Mouse (Mus musculus): ENCODE data around the gene Zswim1. TPM values are rescaled to one million over a fixed set of nuclear protein-coding genes. Genes with fewer than 3 reads are reported as not detected.

Zswim1 gene
- polyA plus RNA-seq, 1 experiment from 2014 or later, result 4.1 TPM

DNA sequence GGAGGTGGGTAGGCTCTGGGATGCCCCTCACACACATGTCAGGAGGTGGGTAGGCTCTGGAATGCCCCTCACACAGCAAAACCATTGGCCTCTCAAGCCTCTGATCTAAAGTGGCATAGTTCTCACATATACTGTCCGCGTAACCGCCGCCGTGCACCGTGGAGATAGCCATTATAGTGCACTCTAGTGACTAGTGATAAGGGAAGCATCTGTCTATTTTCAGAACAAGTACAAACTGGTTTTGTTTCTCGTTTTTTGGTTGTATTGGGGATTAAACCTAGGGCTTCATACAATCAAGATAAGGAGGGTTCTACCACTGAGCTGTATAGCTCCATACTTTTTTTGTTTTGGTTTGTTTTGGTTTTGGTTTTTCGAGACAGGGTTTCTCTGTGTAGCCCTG is 6.7 kb upstream of the Zswim1 start:
- Histone ChIP-seq H3K36me3 (ENCODE audit: control insufficient read depth, insufficient read depth) (peaks cover 5% of the 10 kb centered on the region; the same call in 1 of the 2 replicates), H3K27me3 (ENCODE audit: control insufficient read depth, insufficient read depth, low read depth, low read length) (no peaks in the 10 kb centered on the region), H3K4me3 (ENCODE audit: low read depth, low read length) (no peak overlapping the region), H3K4me2 (ENCODE audit: low read depth, low read length) (no peak overlapping the region), H3K9ac (ENCODE audit: low read depth, low read length) (no peak overlapping the region), H3K4me1 (ENCODE audit: control insufficient read depth, low read depth, low read length) (peaks cover 15% of the 10 kb centered on the region), H3K27ac (ENCODE audit: low read length) (no peak overlapping the region), H3K9me3 (replicated peaks; ENCODE audit: control insufficient read depth, low read length) (no peaks in the 10 kb centered on the region)
- peak; percentile 84 for ATAC-seq (ENCODE audit: low read depth)
- 44% methylated on average over 8 of the region's 8 CpGs for WGBS (ENCODE audit: insufficient replicate concordance)

GRCm38 (mm10) chr2:164817206-164817605 is 5.3 kb upstream of the Zswim1 start:
- no peak overlapping the region for H3K27ac ChIP-seq (ENCODE audit: low read length)
- no peaks in the 10 kb centered on the region for H3K9me3 ChIP-seq (replicated peaks; ENCODE audit: control insufficient read depth, low read length)
- peaks cover 11% of the 10 kb centered on the region; the same call in 1 of the 2 replicates for H3K36me3 ChIP-seq (ENCODE audit: control insufficient read depth, insufficient read depth)
- ATAC-seq (ENCODE audit: low read depth), result no peak
- H3K9ac ChIP-seq (ENCODE audit: low read depth, low read length), result no peak overlapping the region
- H3K27me3 ChIP-seq (ENCODE audit: control insufficient read depth, insufficient read depth, low read depth, low read length), result no peaks in the 10 kb centered on the region
- 66% methylated on average over 6 of the region's 6 CpGs for WGBS (ENCODE audit: insufficient replicate concordance)
- H3K4me3 ChIP-seq (ENCODE audit: low read depth, low read length), result no peak overlapping the region
- peaks cover 15% of the 10 kb centered on the region for H3K4me1 ChIP-seq (ENCODE audit: control insufficient read depth, low read depth, low read length)
- no peak overlapping the region for H3K4me2 ChIP-seq (ENCODE audit: low read depth, low read length)

- no peaks in the 10 kb centered on the region for H3K27me3 ChIP-seq (ENCODE audit: control insufficient read depth, insufficient read depth, low read depth, low read length)
- H3K4me3 ChIP-seq (ENCODE audit: low read depth, low read length), result no peak overlapping the region
- no peak for ATAC-seq (ENCODE audit: low read depth)
- H3K4me1 ChIP-seq (ENCODE audit: control insufficient read depth, low read depth, low read length), result peaks cover 18% of the 10 kb centered on the region
- H3K36me3 ChIP-seq (ENCODE audit: control insufficient read depth, insufficient read depth), result peaks cover 11% of the 10 kb centered on the region; the same call in 1 of the 2 replicates
- H3K9me3 ChIP-seq (replicated peaks; ENCODE audit: control insufficient read depth, low read length), result no peaks in the 10 kb centered on the region
- no peak overlapping the region for H3K4me2 ChIP-seq (ENCODE audit: low read depth, low read length)
- no peak overlapping the region for H3K9ac ChIP-seq (ENCODE audit: low read depth, low read length)
- WGBS (ENCODE audit: insufficient replicate concordance), result 73% methylated on average over 5 of the region's 5 CpGs
- H3K27ac ChIP-seq (ENCODE audit: low read length), result no peak overlapping the region
These were observed 4.8 kb upstream of the Zswim1 start for GRCm38 (mm10) chr2:164817703-164818102.

DNA sequence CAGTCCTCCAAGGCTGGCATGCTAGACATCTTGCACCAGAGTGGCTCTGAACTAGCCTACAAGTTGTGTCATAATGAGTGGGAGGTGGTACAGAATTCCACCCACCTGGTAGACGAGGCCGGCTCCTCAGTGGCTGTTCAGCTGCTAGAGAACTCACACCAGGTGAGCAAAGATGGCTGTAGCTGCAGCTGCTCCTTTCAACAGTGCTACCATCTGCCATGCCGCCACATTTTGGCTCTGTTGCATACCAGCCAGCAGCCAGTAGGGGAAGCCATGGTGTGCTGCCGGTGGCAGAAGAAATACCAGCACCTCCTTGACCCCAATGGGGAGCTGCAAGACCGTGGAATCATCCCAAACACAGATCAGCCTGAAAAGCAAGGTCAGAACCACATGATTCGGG is 1.4 kb upstream of the Zswim1 start:
- Histone ChIP-seq H3K9me3 (replicated peaks; ENCODE audit: control insufficient read depth, low read length) (no peaks in the 10 kb centered on the region), H3K9ac (ENCODE audit: low read depth, low read length) (no peak overlapping the region), H3K4me1 (ENCODE audit: control insufficient read depth, low read depth, low read length) (peaks cover 17% of the 10 kb centered on the region), H3K4me3 (ENCODE audit: low read depth, low read length) (no peak overlapping the region), H3K4me2 (ENCODE audit: low read depth, low read length) (no peak overlapping the region), H3K27ac (ENCODE audit: low read length) (no peak overlapping the region), H3K36me3 (ENCODE audit: control insufficient read depth, insufficient read depth) (peaks cover 21% of the 10 kb centered on the region), H3K27me3 (ENCODE audit: control insufficient read depth, insufficient read depth, low read depth, low read length) (no peaks in the 10 kb centered on the region)
- no peak for ATAC-seq (ENCODE audit: low read depth)
- WGBS (ENCODE audit: insufficient replicate concordance), result 79% methylated on average over 6 of the region's 6 CpGs

- WGBS (ENCODE audit: insufficient replicate concordance), result under 1% methylated on average over 10 of the region's 10 CpGs
- H3K27me3 ChIP-seq (ENCODE audit: control insufficient read depth, insufficient read depth, low read depth, low read length), result no peaks in the 10 kb centered on the region
- H3K36me3 ChIP-seq (ENCODE audit: control insufficient read depth, insufficient read depth), result peaks cover 22% of the 10 kb centered on the region
- ATAC-seq (ENCODE audit: low read depth), result peak; percentile 47
- H3K4me3 ChIP-seq (ENCODE audit: low read depth, low read length), result peak overlapping the region; percentile 85
- H3K4me2 ChIP-seq (ENCODE audit: low read depth, low read length), result peak overlapping the region; percentile 95
- H3K27ac ChIP-seq (ENCODE audit: low read length), result peak overlapping the region; percentile 74
- H3K4me1 ChIP-seq (ENCODE audit: control insufficient read depth, low read depth, low read length), result peaks cover 18% of the 10 kb centered on the region
- no peaks in the 10 kb centered on the region for H3K9me3 ChIP-seq (replicated peaks; ENCODE audit: control insufficient read depth, low read length)
- H3K9ac ChIP-seq (ENCODE audit: low read depth, low read length), result peak overlapping the region; percentile 83
These were observed 697 bp downstream of the Zswim1 start for GRCm38 (mm10) chr2:164823181-164823585.

DNA sequence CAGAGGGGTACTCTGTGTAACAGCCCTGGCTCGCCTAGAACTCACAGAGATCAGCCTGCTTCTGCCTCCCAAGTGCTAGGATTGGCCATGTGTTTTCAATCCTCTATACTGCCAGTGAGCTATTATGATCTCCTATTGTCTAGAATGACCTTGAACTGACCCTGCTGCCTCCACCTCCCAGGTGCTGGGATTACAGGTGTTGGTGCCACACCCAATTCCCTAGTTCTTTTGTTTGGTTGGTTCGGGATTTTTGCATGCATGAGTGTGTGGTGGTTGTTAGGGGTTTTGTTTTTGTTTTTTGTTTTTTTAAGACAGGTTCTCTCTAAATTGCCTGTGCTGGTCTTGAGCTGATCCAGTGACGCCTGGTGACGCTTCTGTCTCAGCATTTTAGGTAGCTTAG is 1.5 kb downstream of the Zswim1 start:
- Histone ChIP-seq H3K27ac (ENCODE audit: low read length) (no peak overlapping the region), H3K4me2 (ENCODE audit: low read depth, low read length) (peak overlapping the region; percentile 95; the same call in 1 of the 2 replicates), H3K27me3 (ENCODE audit: control insufficient read depth, insufficient read depth, low read depth, low read length) (no peaks in the 10 kb centered on the region), H3K4me1 (ENCODE audit: control insufficient read depth, low read depth, low read length) (peaks cover 18% of the 10 kb centered on the region), H3K9ac (ENCODE audit: low read depth, low read length) (no peak overlapping the region), H3K9me3 (replicated peaks; ENCODE audit: control insufficient read depth, low read length) (no peaks in the 10 kb centered on the region), H3K36me3 (ENCODE audit: control insufficient read depth, insufficient read depth) (peaks cover 22% of the 10 kb centered on the region), H3K4me3 (ENCODE audit: low read depth, low read length) (no peak overlapping the region)
- WGBS (ENCODE audit: insufficient replicate concordance), result 78% methylated on average over 4 of the region's 4 CpGs
- ATAC-seq (ENCODE audit: low read depth), result no peak

GRCm38 (mm10) chr2:164825521-164825920 is 3.0 kb downstream of the Zswim1 start:
- H3K9ac ChIP-seq (ENCODE audit: low read depth, low read length), result no peak overlapping the region
- H3K27ac ChIP-seq (ENCODE audit: low read length), result no peak overlapping the region
- H3K36me3 ChIP-seq (ENCODE audit: control insufficient read depth, insufficient read depth), result peaks cover 17% of the 10 kb centered on the region
- WGBS (ENCODE audit: insufficient replicate concordance), result 87% methylated on average over 17 of the region's 17 CpGs
- no peak overlapping the region for H3K4me2 ChIP-seq (ENCODE audit: low read depth, low read length)
- peaks cover 18% of the 10 kb centered on the region for H3K4me1 ChIP-seq (ENCODE audit: control insufficient read depth, low read depth, low read length)
- no peaks in the 10 kb centered on the region for H3K27me3 ChIP-seq (ENCODE audit: control insufficient read depth, insufficient read depth, low read depth, low read length)
- H3K9me3 ChIP-seq (replicated peaks; ENCODE audit: control insufficient read depth, low read length), result no peaks in the 10 kb centered on the region
- H3K4me3 ChIP-seq (ENCODE audit: low read depth, low read length), result no peak overlapping the region
- no peak for ATAC-seq (ENCODE audit: low read depth)

GRCm38 (mm10) chr2:164827146-164827850 is 4.8 kb downstream of the Zswim1 start:
- peaks cover 11% of the 10 kb centered on the region for H3K36me3 ChIP-seq (ENCODE audit: control insufficient read depth, insufficient read depth)
- H3K4me1 ChIP-seq (ENCODE audit: control insufficient read depth, low read depth, low read length), result peaks cover 17% of the 10 kb centered on the region
- no peak overlapping the region for H3K4me3 ChIP-seq (ENCODE audit: low read depth, low read length)
- no peak overlapping the region for H3K27ac ChIP-seq (ENCODE audit: low read length)
- WGBS (ENCODE audit: insufficient replicate concordance), result 59% methylated on average over 16 of the region's 16 CpGs
- no peak for ATAC-seq (ENCODE audit: low read depth)
- no peak overlapping the region for H3K4me2 ChIP-seq (ENCODE audit: low read depth, low read length)
- no peak overlapping the region for H3K9ac ChIP-seq (ENCODE audit: low read depth, low read length)
- no peaks in the 10 kb centered on the region for H3K27me3 ChIP-seq (ENCODE audit: control insufficient read depth, insufficient read depth, low read depth, low read length)
- H3K9me3 ChIP-seq (replicated peaks; ENCODE audit: control insufficient read depth, low read length), result no peaks in the 10 kb centered on the region

DNA sequence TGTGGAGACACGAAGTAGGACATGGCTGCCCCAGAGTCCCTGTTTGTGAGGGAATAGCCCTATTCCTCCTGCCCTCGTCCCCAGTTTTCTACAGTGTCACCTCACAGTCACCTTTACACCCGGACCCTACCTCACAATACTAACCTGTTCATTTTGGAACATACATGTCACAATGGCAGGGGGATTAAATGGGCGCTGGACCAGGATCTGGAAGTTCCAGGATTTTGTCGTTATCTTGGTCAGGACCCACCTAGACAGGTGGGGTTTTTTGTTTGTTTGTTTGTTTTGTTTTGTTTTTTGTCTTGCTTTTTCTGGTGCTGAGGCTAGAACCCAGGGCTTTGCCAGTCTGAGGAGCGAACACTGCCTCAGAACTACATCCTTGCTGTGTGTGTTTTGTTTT is 6.0 kb downstream of the Zswim1 start, which contains the start of gene Spata25:
TSS of gene Spata25 (minus strand) at position 101 of the 400 bp plus-strand sequence.
- Histone ChIP-seq H3K4me2 (ENCODE audit: low read depth, low read length) (no peak within 1 kb of the TSS), H3K4me3 (ENCODE audit: low read depth, low read length) (no peak within 1 kb of the TSS), H3K9me3 (replicated peaks; ENCODE audit: control insufficient read depth, low read length) (no peaks in the 10 kb centered on the region), H3K36me3 (ENCODE audit: control insufficient read depth, insufficient read depth) (peaks cover 11% of the 10 kb centered on the region), H3K9ac (ENCODE audit: low read depth, low read length) (no peak within 1 kb of the TSS), H3K4me1 (ENCODE audit: control insufficient read depth, low read depth, low read length) (peaks cover 21% of the 10 kb centered on the region), H3K27ac (ENCODE audit: low read length) (no peak within 1 kb of the TSS), H3K27me3 (ENCODE audit: control insufficient read depth, insufficient read depth, low read depth, low read length) (no peaks in the 10 kb centered on the region)
- WGBS (ENCODE audit: insufficient replicate concordance), result 70% methylated on average over 6 of the region's 6 CpGs
- no peak for ATAC-seq (ENCODE audit: low read depth)
